Mouse (Mus musculus): ENCODE measurements around the gene Actr3b. TPM values are rescaled to one million over a fixed set of nuclear protein-coding genes. Genes with fewer than 3 reads are reported as not detected.

Actr3b gene
- polyA plus RNA-seq (2017; shearing (Covaris generic)) = 2.3 TPM

DNA sequence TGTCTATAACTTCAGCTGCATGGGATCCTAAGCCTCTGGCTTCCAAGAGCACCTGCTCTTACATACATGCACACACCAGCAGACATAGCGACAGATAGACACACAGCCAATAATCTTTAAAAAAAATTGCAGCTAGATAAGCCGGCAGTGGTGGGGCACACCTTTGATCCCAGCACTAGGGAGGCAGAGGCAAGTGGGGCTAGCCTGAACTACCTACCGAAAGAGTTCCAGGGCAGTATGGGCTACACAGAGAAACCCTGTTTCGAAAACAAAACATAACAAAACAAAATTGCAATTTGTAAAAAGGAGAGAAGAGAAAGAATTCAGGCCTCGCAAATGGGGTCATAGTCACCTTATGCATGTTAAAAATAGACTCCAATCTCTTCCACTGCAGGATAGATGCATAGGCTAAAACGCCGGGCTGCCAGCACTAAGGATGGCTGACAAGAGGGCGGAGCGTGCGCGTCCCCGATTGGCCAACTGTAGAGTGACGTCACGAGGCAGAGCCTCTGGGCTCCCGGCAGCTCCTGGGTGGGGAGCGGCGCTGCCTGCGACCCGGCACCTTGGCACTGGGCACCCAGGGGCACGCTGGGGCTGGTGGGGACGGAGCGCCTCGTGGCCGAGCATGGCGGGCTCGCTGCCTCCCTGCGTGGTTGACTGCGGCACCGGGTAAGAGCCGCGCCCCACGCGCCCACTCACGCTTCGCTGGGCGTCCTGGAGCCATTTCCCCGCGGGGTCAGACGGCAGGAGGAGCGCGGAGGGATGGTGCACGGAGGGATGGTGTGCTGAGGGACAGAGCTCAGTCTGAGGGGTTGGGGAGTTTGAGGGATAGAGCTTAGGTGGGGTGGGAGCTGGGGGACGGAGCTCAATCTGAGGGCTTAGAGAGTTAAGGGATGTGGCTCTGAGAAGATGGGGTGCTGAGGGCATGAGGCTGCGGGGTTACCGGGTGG lies at the start of gene Actr3b:
Actr3b (plus strand) TSS at position 538 of the 950 bp plus-strand sequence.

Other genes with a start within 250 kb of the Actr3b start
- gene Cct8l1, start 243.9 kb upstream of the Actr3b start, polyA plus RNA-seq (2017; shearing (Covaris generic)) = 0.15 TPM
- 4.9 TPM for gene Xrcc2, start 54.2 kb upstream of the Actr3b start, polyA plus RNA-seq (2017; shearing (Covaris generic))
- not detected for gene Gm21663, start 182.4 kb downstream of the Actr3b start, polyA plus RNA-seq (2017; shearing (Covaris generic))
- not detected for gene Gm21671, start 194.4 kb downstream of the Actr3b start, polyA plus RNA-seq (2017; shearing (Covaris generic))
- gene Gm21680, start 212.7 kb downstream of the Actr3b start, polyA plus RNA-seq (2017; shearing (Covaris generic)) = not detected
- gene Gm21698, start 228.7 kb downstream of the Actr3b start, polyA plus RNA-seq (2017; shearing (Covaris generic)) = not detected
- not detected for gene Gm1979, start 244.8 kb downstream of the Actr3b start, polyA plus RNA-seq (2017; shearing (Covaris generic))

Measured in inflammation-experienced regulatory T-cells, adult 16 weeks (primary cell).